Mouse (Mus musculus) ES-CJ7 (cell line): ENCODE measurements around the gene Glyctk.

Source experiments
- DNase-seq: peaks from one replicate; pipeline ENCODE4 v3.0.0; 2011; ENCODE audit warnings: low read depth, low spot score

Gene Glyctk

DNA sequence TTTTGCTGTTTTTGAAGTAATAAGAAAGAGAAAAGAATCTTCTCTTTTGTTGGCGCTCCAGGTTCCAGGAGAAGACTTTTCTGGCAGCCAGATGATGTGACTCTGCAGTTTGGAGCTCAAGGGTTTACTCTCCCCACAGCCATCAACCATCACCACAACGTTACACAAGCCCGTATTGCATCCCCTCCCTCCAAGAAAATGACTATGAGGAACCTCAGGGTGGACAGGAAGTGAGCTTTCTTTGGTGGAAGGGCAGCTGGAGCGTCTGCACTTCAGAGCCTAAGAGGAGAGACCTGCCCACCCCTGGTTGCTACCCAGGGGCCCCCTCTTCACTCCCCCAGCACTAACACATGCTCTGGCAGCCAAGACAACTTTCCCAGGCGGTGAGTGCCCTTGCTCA is 10.7 kb downstream of the Glyctk start:
- no peak for DNase-seq

DNA sequence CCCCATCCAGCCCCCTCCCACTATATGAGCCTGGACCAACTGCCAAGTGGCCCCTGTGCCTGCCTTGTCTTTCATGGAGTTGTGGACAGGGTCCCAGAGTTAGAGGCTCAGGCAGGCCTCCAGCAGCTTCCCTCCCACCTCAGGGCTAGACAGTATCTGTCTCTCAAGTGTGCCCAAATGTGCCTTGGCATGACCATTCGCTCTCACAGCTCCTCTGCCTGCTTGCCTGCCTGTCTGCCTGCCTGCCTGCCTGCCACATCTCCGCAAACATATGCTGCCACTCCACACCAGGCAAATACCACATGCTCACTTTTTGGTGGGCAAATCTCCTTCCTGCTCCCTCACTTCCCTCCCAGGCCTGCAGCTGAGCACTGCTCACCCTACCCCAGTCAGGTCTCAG is 12.4 kb downstream of the Glyctk start:
- no peak for DNase-seq

DNA sequence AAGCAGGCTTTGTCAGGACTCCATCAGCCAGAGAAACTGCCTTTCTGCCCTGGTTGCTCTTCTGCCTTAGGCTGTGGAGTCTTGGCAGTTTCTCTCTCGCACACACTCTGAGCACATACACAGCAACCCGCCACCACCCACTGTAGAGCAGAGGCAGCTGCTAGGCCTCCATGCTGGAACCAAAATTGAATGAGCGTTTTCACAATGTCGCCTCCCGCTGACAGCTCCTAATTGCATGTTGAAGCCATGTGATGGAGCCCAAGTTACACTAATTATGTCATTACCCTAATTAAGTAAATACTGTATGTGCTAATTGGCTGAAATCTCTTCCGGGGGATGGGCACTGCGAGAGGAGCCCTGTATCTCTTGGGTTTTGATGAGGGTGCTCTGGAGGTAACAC is 13.8 kb downstream of the Glyctk start:
- DNase-seq = no peak

DNA sequence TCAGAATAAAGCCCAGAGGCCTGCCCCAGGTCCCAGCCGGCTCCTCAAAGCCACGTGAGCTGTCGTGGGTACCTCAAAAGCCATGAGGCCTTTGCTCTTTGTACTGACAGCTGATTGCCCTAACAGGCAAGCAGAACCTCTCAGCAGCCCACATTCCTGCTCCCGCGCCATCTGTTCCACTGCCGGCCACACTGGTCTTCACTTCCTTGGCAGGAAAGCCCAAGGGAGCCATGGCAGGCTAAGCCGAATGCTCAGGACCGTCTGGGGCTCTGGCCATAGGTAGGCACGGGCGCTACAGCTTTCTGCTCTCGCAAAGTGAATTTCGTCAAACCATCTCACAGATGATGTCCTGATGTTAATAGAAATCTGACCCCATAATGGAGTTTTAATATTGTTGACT is 16.0 kb downstream of the Glyctk start:
- no peak for DNase-seq

DNA sequence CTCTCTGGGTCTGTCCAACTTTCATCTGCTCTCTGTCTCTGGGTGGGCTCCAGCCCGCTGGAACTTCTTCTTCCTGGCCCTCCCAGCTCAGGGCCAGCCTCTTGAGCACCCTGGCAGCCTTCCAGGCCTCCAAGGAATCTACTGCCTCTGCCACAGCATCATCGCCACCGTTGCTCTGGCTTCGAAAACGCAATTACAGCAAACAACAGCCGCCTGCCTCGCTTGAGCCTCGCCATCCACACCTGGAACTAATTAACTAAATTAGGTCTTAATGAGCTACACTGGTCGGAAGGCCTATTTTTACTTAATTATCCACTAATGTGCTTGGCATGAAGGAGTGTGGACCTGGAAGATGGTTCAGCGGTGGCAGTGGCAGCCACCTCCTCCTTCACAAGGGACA is 18.2 kb downstream of the Glyctk start:
- no peak for DNase-seq

DNA sequence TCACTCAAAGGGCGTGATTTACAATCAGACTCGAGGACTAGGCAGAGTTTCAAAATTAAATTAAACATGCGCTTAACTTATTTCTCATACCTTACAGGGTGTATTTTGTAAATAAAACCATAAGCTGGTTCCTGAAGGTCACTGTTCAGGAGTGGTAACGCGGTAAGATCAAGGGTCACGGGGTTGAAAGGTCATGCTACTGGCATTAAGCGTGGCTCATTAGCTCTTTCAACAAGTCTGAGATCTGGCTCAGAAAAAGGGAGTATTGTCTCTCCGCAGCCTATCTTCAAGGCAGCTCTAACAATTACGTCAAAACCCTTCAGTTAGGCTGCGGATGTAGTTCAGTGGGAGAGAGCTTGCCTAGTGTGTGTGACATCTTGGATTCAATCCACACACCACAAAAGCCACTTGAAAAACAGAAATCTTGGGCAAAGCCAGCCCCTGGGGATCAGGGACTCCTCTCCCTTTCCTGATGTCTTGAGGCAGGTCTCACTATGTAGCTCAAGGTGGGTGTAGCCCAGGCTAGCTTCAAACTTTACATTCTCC is 20.2 kb downstream of the Glyctk start:
- no peak for DNase-seq

DNA sequence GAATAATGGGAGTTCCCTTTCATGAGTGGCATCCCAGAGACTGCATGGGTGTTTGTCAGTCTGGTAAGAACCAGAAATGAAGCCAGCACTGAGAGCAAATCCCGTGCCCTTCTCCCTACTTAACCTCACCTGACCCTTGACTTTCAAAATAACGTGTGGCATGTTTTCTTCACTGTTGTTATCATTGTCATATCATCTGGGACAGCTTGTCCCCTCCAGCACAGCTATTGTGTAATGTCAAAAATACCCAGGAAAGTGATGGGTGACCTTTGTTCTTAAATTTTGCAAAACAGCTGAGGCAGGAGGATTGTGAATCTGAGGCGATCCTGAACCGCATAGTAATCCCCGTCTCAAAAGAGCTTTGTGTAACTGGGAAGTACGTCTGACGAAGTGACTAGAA is 27.7 kb downstream of the Glyctk start:
- no peak for DNase-seq

DNA sequence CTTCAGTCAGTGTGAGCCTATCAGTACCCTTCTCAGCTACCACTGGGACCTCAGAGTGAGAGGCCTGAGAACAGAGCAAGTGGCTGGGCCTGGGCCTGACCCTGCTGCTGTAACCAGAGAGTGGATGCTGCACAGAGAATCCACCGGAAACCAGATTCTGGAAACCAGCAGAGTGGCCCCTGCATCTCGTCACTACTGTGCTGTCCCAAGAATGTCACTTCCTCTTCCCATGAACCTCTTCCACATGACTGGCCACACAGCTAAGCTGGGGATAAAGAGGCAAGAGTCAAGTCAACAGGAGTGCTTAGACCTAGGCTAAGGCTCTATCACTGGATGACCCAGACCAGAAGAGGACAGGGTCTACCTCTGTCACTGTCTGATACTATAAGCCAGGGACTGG is 28.9 kb downstream of the Glyctk start:
- DNase-seq = no peak

DNA sequence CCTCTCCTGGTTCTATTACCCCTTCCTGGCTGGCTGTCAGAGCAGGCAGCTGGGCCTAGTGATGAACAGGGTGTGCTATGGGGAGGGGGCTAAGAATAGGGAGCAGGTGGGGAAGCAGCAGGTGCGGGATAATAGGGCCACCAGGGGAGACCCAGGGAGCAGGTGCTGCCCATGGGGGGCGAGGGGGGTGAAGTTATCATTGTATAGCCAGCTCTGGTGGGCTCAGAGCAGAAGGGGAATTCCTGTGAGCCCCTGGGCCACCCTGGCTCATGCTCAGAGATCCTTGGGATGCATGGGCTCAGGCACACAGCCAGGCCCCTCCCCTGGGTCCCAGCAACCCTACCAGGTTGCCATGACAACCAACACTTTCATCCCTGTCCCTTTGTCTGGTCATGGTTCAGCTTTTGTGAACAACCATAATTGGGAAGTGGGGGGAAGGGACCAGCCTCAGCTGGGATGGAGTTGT is 31.1 kb downstream of the Glyctk start:
- DNase-seq = peak; percentile 20

DNA sequence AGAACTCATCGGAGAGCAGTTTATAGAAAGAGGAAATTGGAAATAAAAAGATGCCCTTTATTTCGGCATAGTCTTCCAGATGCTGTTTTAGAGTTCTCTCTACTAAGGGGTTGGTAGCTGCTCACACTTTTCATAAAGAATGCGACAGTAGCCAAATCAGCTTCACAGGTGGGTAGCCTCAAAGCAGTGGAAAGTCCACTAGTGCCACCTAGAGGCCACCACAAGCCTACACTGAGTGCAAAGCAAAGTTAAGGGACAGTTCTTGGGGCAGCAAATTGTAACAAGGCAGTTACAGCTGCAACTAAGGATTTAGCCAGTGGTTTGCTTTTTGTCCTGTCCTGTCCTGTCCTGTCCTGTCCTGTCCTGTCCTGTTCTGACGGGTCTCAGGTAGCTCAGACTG is 34.3 kb downstream of the Glyctk start:
- DNase-seq = peak; percentile 61

DNA sequence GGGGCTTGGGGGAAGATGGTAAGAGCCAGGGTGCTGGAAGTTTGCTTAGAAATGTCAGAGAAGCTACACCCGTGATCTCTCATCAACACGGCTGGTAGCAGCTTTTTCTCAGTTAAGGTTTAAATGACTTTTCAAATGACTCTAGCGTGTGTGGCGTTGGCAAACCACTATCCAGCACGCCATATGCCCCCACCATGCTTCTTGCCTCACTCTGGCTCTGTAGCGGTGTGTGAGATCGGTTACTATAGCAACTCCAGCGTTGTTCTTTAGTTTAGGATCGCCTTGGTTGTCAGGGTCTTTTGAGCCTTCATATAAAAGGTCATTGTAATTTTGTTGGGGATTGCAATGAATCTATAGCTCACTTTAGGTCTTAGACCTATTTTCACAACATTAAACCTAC is 38.9 kb downstream of the Glyctk start:
- no peak for DNase-seq

DNA sequence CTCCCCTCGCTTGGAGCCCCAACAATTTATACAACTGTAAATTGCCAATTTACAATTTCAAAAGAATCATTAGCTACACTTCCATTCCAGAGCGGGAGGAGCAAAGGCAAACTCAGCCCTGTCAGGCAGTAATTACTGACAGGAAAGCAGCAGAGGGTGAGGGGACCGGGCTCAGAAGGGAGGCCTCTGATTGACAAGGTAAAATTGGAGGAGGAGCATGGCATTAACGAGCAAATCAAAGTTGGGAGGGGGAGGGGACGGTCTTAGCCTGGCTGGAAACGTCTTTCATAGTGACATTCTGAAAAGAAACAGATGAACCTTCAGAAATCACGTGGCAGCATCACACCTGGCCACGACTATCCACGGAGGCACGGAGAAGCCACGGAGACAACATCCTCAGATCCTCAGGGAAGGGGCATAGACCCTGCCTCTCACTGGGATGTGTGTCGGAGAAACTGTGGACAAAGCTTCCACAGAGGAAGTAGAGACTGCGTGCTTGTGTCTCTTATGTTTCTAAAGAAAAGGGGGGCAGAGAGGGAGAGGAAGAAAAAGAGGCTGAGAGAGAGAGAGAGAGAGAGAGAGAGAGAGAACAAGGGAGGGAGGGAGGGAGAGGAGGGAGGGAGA is 42.0 kb downstream of the Glyctk start:
- DNase-seq = peak; percentile 37

DNA sequence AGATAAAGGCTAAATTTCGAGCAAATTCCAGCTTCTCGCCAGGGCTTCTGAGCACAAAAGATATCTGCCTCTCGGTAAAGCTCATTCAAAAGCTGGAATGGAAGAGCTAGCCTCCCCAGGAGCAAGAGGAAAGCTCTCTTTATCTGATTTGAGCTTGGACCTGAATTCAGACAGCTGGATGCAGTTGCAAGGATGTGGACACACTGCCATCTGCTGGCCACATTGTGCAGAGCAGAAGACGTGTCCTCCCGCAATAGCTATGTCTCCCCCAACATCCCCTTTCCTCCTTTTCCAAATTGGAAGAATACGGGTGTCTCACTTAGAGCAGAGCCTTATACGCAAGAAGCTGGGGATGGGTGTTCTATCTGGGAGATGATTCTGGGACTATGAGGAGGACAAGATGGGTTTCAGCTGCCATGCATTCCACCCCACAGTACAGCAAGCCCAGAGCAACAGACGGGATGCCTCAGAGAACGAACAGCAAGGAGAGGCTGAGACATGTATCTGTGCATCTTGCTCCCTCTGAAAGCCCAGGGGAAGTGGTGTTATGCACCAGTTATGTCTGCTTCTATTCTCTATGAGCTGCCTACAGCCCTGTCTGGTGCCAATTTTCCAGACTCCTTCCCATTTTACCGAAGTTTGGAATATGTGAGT is 45.0 kb downstream of the Glyctk start:
- peak; percentile 76 for DNase-seq

DNA sequence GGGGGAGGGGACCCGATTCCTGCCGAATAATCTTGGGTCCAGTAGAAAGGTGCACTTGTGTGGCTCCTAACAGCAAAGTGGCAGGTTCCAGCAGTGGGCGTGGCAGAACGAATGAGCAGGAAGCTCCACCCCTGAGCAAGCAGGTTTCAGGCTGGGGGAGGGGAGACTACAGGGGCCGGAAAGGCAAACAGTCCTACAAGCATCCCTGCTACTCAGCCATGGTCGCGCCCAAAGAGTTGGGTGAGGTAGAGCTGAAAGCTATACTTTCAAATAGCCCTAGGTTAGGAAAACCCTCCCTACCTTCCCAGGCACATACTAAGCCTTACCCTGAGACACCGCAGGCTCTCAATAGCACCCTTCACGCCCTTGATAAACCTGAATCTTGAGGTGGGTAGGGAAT is 51.7 kb downstream of the Glyctk start:
- DNase-seq = peak; percentile 58

DNA sequence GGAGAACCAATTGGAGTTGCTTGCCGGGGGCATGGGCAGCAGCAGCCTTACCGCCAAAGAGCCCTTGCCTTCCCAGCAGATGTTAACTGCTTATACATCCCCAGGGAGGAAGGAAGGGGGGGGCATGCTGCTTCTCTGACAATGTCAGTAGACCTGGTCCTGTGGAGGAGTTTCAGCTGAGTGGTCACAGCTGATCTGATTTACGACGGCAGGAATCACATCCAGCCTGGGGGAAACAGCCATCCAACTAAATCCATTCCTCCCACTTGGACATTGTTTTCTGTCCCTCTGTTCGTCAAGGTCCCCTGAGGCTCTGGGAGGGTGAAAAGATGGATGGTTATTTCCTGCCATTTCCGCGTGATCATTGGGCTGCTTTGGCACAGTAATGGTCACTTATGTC is 53.5 kb downstream of the Glyctk start:
- DNase-seq = no peak
